Mouse (Mus musculus): ENCODE measurements around the gene Siglecg. TPM values are rescaled to one million over a fixed set of nuclear protein-coding genes. Genes with fewer than 3 reads are reported as not detected.
"Not testable (repeated sequence)": the region's sequence is repeated elsewhere in the genome, so short reads cannot be mapped to it uniquely, and the experiment has no call there.

Siglecg gene
- polyA plus RNA-seq (2012; rRNA removed), result 2.0 and 2.2 TPM in 2 replicates

- no peak for DNase-seq (ENCODE audit: low read depth)
These were observed at the start of gene Siglecg for GRCm38 (mm10) chr7:43408131-43408553. Gene Siglecg (plus strand): TSS chr7:43408204.

- DNase-seq (ENCODE audit: low read depth), result no peak
These were observed 49.4 kb upstream of the Siglecg start for GRCm38 (mm10) chr7:43358556-43358955.

GRCm38 (mm10) chr7:43361442-43361841 lies 46.6 kb upstream of the Siglecg start:
- DNase-seq (ENCODE audit: low read depth), result no peak

- DNase-seq (ENCODE audit: low read depth), result no peak
These were observed 46.0 kb upstream of the Siglecg start for GRCm38 (mm10) chr7:43362021-43362420.

GRCm38 (mm10) chr7:43378226-43378625 lies 29.8 kb upstream of the Siglecg start:
- DNase-seq (ENCODE audit: low read depth), result no peak

DNA sequence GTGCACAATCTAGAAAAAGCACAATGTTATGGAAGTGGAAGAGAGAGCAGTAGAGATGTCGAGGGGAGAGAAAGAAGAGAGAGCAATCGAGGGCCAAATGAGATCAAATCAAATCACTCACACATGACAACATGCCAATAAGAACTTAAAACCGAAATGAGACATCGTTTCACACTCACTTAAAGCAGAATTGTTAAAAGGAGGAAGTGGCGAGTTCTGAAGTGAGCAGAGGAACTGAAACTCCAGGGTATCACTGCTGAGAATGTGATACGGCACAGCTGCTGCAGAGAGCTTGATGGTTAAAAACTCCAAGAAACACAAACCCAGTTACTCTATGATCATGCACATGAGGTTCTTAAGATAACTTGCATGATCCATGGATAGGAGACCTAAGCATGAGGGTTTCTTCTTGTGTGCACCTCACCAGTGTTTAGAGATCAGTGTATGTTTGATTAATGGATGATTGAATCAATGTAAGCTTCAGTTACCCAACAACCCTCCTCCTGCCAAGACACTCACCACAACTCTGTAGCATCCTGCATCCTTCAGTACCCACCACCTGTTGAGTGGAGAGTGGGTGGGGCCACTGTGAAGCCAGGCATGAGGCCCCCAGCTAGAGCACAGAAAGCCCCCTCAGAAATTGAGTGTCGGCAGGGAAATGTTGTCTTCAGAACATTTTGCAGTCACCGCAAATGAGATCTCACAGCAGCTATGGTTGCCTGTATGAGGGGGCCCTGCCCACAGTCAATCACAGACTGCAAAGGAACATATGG lies 15.5 kb upstream of the Siglecg start:
- no peak for DNase-seq (ENCODE audit: low read depth)

- DNase-seq (ENCODE audit: low read depth), result no peak
These were observed 8.5 kb upstream of the Siglecg start for GRCm38 (mm10) chr7:43399501-43399900.

DNA sequence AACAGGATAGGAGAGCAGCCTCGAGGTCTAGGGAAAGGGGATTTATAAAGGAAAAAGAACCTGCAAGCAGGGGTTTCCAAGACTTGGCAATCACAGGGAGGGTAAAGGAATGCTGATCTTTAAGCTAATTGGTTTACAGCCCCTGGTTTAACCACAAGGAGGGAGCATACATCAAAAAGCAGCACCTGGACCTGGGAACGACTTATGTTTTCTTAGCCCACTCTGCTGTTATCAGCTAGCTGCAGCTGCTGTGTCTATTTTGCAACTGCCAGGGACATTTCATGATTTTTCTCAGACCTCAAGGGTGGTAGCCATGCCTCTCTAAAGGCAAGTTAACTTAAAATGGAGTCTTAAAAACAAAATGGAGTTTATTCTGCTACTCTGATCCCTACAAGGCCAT lies 5.3 kb upstream of the Siglecg start:
- DNase-seq (ENCODE audit: low read depth), result no peak

GRCm38 (mm10) chr7:43407573-43407972 lies 431 bp upstream of the Siglecg start:
- DNase-seq (ENCODE audit: low read depth), result no peak

- DNase-seq (ENCODE audit: low read depth), result no peak
These were observed 1.1 kb downstream of the Siglecg start for GRCm38 (mm10) chr7:43409084-43409483.

GRCm38 (mm10) chr7:43411724-43412123 lies 3.7 kb downstream of the Siglecg start:
- DNase-seq (ENCODE audit: low read depth), result not testable (repeated sequence)

- no peak for DNase-seq (ENCODE audit: low read depth)
These were observed 9.3 kb downstream of the Siglecg start for GRCm38 (mm10) chr7:43417298-43417697.

- DNase-seq (ENCODE audit: low read depth), result no peak
These were observed 15.1 kb downstream of the Siglecg start for GRCm38 (mm10) chr7:43422995-43423617.

DNA sequence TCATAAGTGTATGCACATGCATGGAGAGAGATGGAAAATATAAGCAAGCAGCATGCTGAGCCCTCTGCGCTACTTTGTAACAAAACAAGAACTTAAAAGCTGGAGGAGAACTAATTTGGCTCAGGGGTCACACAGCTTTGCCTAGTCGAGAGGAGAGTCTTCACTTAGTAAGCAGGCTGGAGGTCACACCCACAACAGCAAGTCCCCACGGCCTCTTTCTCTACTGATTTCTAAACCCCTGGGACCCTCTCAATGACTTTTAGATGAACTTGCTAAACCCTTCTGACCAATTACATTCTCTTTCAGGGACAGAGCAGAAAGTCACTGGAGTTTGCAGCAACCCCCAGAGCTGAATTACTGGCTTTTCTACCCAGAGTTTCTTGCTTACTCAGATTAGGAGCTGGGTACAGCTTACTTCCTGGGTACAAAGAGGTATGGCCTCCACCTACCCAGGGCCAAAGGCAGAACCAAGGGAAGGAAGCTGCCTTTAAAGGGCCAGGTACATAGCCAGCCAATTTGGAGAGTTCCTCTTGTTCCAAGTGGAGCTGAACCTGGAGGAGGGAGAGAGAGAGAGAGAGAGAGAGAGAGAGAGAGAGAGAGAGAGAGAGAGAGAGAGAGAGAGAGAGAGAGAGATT lies 16.1 kb downstream of the Siglecg start:
- no peak for DNase-seq (ENCODE audit: low read depth)

DNA sequence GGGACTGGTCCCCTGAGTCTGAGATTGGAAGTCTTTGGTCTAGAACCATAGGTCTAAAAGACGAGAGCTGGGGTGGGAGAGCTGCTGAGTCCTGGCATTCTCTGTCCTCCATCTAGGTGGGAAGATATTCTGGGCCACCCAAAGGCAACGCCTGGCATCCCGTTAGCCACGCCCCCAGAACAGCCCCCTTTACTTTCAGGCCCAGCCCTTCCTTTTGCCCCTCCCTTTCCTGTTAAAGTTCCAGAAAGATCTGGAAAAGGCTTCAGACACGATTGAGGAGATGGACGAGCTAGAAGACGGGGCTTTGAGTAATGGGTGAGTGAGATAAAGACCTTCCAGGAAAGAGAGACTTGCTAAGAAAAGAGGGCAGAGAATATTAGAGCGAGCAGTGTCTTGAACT lies 19.4 kb downstream of the Siglecg start, which contains the start of gene Lim2:
TSS of gene Lim2 (plus strand) at position 265 of the 400 bp plus-strand sequence.
- DNase-seq (ENCODE audit: low read depth), result no peak

DNA sequence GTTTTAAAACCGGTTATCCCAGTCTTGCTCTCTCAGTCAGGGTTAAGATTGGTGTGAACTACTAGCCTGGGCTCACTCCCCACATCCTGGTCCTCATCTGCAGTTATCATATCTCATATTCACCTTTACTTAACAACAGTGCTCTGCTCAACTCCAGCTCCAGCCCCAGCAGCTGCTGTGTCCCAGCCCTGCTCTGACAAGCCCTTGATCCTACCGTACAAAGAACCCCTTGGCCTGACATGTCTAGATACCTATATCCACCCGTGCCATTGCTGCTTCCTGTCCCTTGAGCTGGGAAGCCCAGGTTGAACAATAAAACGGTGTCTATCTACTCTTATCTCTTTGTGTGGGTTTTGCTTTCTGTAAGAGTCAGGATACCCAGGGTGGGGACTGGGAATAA lies 21.5 kb downstream of the Siglecg start:
- DNase-seq (ENCODE audit: low read depth), result no peak

DNA sequence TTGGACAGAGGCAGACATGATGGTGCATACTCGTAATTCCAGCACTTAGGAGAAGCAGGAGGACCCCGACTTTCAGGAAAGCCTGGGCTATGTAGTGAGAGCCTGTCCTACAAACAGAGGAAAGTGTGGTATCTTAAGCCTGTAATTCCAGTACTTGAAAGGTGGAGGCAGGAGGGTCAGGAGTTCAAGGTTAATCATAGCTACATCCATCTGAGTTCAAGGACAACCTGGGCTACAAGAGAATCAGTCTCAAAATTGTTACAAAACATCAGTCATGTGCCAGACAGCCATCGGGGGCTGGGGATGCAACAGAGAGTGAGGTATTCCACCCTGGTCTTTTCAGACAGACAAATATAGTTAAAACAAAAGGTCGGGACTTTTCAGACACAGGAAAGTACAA lies 24.9 kb downstream of the Siglecg start:
- DNase-seq (ENCODE audit: low read depth), result no peak

- DNase-seq (ENCODE audit: low read depth), result no peak
These were observed 26.7 kb downstream of the Siglecg start for GRCm38 (mm10) chr7:43434676-43435075.

DNA sequence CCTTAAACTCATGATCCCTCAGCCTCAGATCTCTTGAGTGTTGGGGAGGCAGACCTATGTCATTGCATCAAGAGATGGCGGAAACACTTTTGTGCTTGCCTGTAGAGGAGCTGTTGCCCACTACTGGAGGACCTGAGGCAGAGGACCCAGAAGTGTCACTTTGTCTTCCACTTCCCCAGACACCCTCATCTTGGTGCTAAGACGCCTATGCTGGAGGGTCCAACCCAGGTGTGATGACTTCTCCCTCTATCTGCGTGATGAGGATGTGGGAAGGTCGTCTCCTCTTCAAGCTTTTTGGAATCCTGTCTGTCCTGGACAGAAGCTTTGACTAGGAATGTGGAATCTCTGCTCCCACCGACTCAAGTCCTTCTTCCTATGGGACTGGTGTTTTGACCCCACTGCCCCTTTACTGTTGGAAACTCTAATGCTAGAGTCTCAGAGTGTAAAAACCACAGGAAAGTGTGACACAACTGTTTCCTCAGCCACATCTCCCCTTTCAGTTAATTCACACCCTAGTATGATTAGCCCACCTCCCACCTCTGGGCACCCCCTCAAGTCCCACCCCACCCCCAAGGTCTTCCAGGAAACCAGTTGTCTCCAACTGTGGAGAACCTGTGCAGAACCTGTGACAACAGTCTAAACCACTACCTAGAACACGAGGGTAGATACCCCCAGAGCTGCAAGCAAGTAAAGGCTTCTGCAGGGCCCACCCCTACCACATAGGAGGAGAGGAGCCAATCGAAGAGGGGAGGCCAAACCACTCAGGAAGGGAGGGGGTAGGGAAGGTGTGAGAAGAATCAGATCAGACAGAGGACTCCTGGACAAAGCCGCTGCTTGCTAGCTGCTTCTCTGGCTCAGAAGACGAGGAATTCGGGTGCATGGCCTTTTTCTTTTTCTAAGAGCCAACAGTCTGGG lies 28.6 kb downstream of the Siglecg start, which contains the start of gene Nkg7:
TSS of gene Nkg7 (plus strand) at position 733 of the 915 bp plus-strand sequence.
- DNase-seq (ENCODE audit: low read depth), result no peak

GRCm38 (mm10) chr7:43438611-43439010 lies 30.6 kb downstream of the Siglecg start:
- DNase-seq (ENCODE audit: low read depth), result no peak

DNA sequence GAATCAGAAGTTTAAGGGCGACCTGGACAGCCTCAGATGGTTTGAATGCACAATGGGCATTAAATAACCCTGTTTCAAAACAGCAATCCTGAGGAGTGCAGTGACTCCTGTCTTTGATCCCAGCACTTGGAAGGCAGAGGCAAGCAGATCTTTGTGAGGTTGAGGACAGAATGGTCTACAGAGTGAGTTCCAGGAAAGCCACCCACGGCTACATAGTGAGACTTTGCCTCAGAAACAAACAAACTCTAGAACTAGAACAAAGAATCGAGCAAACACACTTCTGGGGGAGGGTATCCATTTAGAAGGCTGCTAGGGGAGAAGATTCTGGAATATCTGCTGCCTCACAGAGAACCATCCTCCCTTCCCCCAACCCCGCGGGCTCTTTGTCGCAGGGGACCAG lies 32.5 kb downstream of the Siglecg start, which contains the start of gene Cldnd2:
TSS of gene Cldnd2 (plus strand) at position 301 of the 400 bp plus-strand sequence.
- no peak for DNase-seq (ENCODE audit: low read depth)
